Mouse (Mus musculus) liver, embryonic 16.5 days (tissue): Measurements from ENCODE around the gene Neurl3. TPM values are rescaled to one million over a fixed set of nuclear protein-coding genes. Genes with fewer than 3 reads are reported as not detected.

Source experiments
- ATAC-seq: fragments of 200-750 bp; cut with Nextera tagmentation; 2 replicates; pipeline ENCODE4 v1.8.0; 2017; ENCODE audit warnings: low read depth, mild to moderate bottlenecking, moderate number of reproducible peaks, moderate library complexity
- H3K27ac ChIP-seq: fragments of 300-500 bp; sonication (generic); 2 replicates; pipeline ENCODE4 v1.5.1; 2014; ENCODE audit warnings: mild to moderate bottlenecking, low read length
- H3K27me3 ChIP-seq: fragments of 300-500 bp; sonication (generic); 2 replicates; pipeline ENCODE4 v1.6.1; 2014; ENCODE audit warnings: low read depth, low read length, mixed read lengths; ENCODE audit not compliant: control insufficient read depth, insufficient read depth
- H3K36me3 ChIP-seq: fragments of 300-500 bp; sonication (generic); 2 replicates; pipeline ENCODE4 v1.6.1; 2014; ENCODE audit warnings: mild to moderate bottlenecking; ENCODE audit not compliant: control insufficient read depth, insufficient read depth
- H3K4me1 ChIP-seq: fragments of 300-500 bp; sonication (generic); 2 replicates; pipeline ENCODE4 v1.6.1; 2014; ENCODE audit warnings: low read depth, low read length, mixed read lengths; ENCODE audit not compliant: control insufficient read depth
- H3K4me2 ChIP-seq: fragments of 300-500 bp; sonication (generic); 2 replicates; pipeline ENCODE4 v1.6.1; 2014; ENCODE audit warnings: low read depth, low read length, mixed read lengths
- H3K4me3 ChIP-seq: fragments of 300-500 bp; sonication (generic); 2 replicates; pipeline ENCODE4 v1.5.1; 2014; ENCODE audit warnings: low read depth, mild to moderate bottlenecking, low read length
- H3K9ac ChIP-seq: fragments of 300-500 bp; sonication (generic); 2 replicates; pipeline ENCODE4 v1.6.1; 2014; ENCODE audit warnings: low read depth, low read length
- H3K9me3 ChIP-seq: fragments of 300-500 bp; sonication (generic); replicated peaks from 2 replicates; pipeline ENCODE4 v1.6.1; 2016; ENCODE audit warnings: low read length; ENCODE audit not compliant: control insufficient read depth
- WGBS: fragments of 180-500 bp; shearing (Covaris S2); extraction: QIAGEN DNeasy Blood & Tissue Kit; methylation state at CpG from one replicate; pipeline ENCODE4 v1.1.7; 2014; ENCODE audit not compliant: insufficient replicate concordance; 5-methylcytosine and 5-hydroxymethylcytosine counted together
- polyA plus RNA-seq: library from polyadenylated mRNA; unstranded; fragments of >200 nt; fragmentation: Nextera tagmentation; extraction: Ambion mirVana; gene quantifications from 2 replicates; pipeline ENCODE4 v1.2.1, GENCODE M21; 2015

Gene Neurl3
- polyA plus RNA-seq: 3.1 and 3.4 TPM in 2 replicates

DNA sequence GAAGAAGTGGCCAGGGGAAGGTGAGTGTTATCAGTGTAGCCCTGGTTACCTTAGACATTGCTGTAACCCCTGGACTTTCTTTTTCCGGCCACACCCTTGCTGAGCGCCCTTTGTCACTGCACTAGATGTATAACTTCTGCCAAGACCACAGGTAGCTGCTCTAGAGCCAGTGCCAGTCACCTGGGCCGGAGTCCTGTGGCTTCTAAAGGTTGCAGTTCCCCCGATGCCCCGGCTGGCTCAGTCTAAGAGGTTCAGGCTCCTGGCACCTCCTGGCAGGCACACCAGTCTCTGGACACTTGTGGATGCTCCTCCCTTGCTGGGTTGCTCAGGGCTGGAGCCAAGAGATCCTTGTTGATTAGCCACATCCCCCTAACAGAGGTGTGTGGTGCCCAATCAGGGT is at the start of gene Neurl3:
Gene Neurl3 (minus strand): TSS at position 225 of the 400 bp plus-strand sequence.
- Histone ChIP-seq H3K4me1 (peaks cover 16% of the 10 kb centered on the region), H3K4me3 (no peak within 1 kb of the TSS), H3K36me3 (no peaks in the 10 kb centered on the region), H3K9me3 (no peaks in the 10 kb centered on the region), H3K4me2 (0 out of 2 replicates have a peak within 1 kb of the TSS, but pooled peaks have one; percentile 10), H3K9ac (no peak within 1 kb of the TSS), H3K27ac (no peak within 1 kb of the TSS), H3K27me3 (no peaks in the 10 kb centered on the region)
- ATAC-seq: no peak
- WGBS: 53% methylated on average over 5 of the region's 5 CpGs

DNA sequence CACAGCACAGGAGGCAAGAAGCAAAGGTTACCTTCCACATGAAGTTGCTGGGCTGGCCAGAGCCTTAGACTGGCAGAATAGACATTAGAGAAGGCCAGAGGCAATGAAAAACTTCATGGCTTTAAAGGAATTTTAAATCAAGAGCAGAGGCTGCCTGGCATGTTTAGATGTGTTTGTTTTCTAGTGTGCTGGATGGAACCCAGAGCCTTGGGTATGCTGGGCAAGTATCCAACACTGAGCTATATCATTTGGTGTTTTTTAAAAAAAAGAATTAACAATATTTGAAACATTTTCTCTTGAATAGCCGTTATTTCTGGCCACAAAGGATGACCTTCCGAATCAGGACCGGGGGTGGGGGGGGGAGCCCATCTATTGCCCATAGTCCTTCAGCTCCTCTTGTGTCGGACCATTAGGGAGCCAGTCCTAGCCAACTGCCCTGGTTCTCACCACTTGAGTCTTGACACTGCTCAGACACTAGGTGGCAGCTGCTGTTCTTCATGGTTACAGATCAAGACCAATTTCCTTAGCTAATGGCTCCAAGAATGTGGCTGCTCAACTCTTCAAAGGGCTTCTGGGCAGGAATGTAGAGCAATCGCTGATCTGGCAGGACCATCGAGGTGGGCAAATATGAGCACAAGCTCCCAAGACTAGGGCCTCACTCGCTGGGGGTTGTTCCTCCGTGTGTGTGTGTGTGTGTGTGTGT is 49.4 kb upstream of the Neurl3 start:
- Histone ChIP-seq H3K27ac (no peak overlapping the region), H3K4me1 (no peaks in the 10 kb centered on the region), H3K9ac (no peak overlapping the region), H3K36me3 (no peaks in the 10 kb centered on the region), H3K4me2 (no peak overlapping the region), H3K9me3 (no peaks in the 10 kb centered on the region), H3K4me3 (no peak overlapping the region), H3K27me3 (no peaks in the 10 kb centered on the region)
- no peak for ATAC-seq
- 33% methylated on average over 8 of the region's 8 CpGs for WGBS

DNA sequence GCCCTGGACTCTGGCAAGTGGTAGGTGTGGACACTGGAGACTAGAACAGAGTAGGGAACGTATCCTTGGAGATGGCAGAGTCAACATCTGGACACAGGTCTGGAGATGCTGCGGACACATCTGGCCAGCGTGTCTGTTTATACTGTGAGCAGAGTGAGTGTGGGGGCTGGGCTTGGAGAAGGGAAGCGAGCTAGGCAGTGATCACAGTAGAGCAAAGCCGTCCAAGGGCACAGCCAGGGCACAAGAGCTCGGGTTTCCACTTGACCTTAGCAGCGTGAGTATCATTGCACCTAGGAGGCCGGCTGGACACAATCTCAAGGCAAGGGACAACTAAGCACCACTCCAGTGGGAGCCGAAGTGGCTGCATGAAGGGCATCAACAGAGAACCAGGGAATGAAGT is 48.6 kb upstream of the Neurl3 start:
- H3K9me3 ChIP-seq: no peaks in the 10 kb centered on the region
- no peak overlapping the region for H3K27ac ChIP-seq
- H3K9ac ChIP-seq: no peak overlapping the region
- 56% methylated on average over 9 of the region's 9 CpGs for WGBS
- no peak for ATAC-seq
- no peaks in the 10 kb centered on the region for H3K27me3 ChIP-seq
- no peaks in the 10 kb centered on the region for H3K4me1 ChIP-seq
- H3K36me3 ChIP-seq: no peaks in the 10 kb centered on the region
- H3K4me2 ChIP-seq: no peak overlapping the region
- H3K4me3 ChIP-seq: no peak overlapping the region

DNA sequence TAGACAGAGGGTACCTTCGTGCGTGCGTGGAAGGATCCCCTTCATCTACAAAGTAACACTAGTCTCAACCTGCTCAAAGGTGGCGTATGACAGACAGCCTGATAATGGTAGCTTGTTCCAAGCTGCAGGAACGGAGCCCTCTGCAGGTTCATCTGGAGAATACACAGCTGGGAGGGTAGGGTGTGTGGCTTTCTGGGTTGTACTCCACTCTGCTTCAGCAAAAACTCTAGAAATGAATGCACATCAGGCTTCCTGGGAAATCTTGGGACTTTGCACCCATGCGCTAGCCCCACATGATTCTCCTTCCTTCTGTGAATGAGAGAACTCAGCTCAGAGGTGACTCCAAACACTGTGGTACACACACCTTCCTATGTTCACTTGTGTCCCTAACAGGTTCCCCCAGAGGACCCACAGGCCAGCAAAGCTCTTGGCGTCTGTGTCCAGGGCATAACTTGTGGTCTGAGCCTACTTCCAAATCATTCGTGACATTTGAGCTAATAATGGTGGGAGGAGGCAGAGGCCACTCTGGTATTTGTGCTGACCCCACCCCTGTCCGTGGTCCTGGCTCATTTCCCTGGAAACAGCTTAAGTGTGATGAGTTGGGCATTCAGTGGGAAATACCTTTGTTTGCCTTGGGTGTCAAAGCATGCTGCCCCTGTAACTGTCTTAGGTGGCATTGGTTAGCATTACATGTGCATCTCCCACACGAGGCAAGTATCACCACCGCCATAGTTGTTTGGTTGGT is 47.5 kb upstream of the Neurl3 start:
- whole genome bisulfite sequencing: 58% methylated on average over 11 of the region's 11 CpGs
- H3K9ac ChIP-seq: no peak overlapping the region
- ATAC-seq: 0 out of 2 replicates have a peak, but pooled peaks have one; percentile 16

DNA sequence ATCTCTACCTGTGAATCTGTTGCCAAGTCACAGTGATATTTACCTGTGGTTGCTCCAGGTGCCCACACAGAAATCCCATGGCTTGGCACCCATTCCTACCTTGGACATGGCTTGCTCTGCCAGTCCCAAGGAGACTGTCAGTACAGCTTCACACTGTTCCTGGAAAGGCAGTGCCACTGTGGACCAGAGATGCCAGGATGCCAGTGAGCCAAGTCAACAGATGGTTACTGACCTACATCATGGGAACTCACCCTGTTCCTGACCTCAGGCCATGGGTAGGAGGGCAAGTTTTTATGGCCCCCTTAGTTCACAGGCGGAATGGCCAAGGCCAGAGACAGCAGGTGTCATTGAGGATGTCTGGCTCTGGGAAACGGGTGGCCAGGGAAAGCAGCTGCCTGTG is 46.7 kb upstream of the Neurl3 start:
- no peaks in the 10 kb centered on the region for H3K27me3 ChIP-seq
- no peak overlapping the region for H3K9ac ChIP-seq
- no peak overlapping the region for H3K4me3 ChIP-seq
- no peaks in the 10 kb centered on the region for H3K36me3 ChIP-seq
- no peak overlapping the region for H3K27ac ChIP-seq
- H3K4me1 ChIP-seq: no peaks in the 10 kb centered on the region
- H3K9me3 ChIP-seq: no peaks in the 10 kb centered on the region
- WGBS: 62% methylated on average over 2 of the region's 2 CpGs
- H3K4me2 ChIP-seq: no peak overlapping the region
- no peak for ATAC-seq

More for the DNA sequence above, 47.5 kb upstream of the Neurl3 start:
- Histone ChIP-seq H3K27ac (no peak overlapping the region), H3K9me3 (no peaks in the 10 kb centered on the region), H3K4me2 (no peak overlapping the region), H3K36me3 (no peaks in the 10 kb centered on the region), H3K4me3 (no peak overlapping the region), H3K4me1 (no peaks in the 10 kb centered on the region), H3K27me3 (no peaks in the 10 kb centered on the region)

DNA sequence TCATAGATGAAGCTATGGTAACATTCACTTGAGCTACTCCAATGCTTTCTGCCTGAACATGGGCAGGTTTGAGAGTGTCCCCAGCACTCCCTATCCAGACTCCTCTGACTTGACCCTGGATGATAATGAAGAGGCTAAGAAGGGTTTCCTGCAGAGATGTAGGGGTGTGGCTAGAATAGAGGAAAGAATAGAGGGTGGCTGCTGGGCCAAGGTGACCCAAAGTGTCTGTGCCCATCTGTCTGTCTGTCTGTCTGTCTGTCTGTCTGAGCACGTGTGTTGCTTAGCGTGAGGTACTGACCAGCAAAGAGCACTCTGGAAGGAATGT is 41.3 kb upstream of the Neurl3 start:
- H3K27me3 ChIP-seq: no peaks in the 10 kb centered on the region
- H3K36me3 ChIP-seq: no peaks in the 10 kb centered on the region
- 75% methylated on average over 2 of the region's 2 CpGs for WGBS
- H3K9ac ChIP-seq: no peak overlapping the region
- no peaks in the 10 kb centered on the region for H3K9me3 ChIP-seq
- H3K4me1 ChIP-seq: no peaks in the 10 kb centered on the region
- ATAC-seq: no peak
- H3K27ac ChIP-seq: no peak overlapping the region
- no peak overlapping the region for H3K4me2 ChIP-seq
- H3K4me3 ChIP-seq: no peak overlapping the region

DNA sequence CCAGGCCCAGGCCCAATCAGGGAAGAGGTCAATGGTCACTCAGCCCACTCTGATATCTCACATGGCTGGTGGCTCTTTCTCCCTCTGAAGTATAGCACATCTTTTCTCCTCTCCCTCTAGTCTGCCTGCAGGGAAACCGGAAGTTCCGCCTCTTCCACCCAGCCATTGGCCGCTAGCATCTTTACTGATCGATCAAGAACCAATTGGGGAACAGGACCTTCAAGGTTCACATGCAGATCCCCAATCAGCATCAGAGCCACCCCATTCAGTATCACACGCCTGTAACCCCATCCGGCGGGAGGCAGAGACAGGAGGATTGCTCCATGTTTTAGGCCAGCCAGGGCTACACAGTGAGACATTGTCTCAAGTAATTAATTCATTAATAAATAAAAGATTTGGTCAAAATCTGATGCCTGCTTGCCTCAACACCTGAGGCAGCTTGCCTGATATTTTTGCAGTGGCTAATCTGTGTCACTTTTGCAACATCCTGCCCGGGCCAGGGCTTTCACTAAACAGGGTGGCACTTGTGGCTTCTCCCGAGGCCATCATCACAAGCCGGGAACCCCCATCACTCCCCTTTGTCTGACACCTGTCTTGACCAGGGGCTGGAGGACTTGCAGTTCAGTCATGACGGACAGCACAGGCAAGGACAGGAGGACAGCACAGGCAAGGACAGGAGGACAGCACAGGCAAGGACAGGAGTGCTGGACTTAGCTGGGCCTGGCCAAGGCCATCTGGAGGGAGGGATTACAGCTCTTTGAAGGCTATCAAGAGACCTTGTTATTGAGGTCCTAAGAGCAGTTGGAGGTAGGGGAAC is 40.7 kb upstream of the Neurl3 start:
- no peak for ATAC-seq
- Histone ChIP-seq H3K4me1 (no peaks in the 10 kb centered on the region), H3K27me3 (no peaks in the 10 kb centered on the region), H3K36me3 (no peaks in the 10 kb centered on the region), H3K4me2 (no peak overlapping the region), H3K27ac (no peak overlapping the region), H3K9ac (no peak overlapping the region), H3K9me3 (no peaks in the 10 kb centered on the region), H3K4me3 (no peak overlapping the region)
- WGBS: 66% methylated on average over 11 of the region's 11 CpGs

DNA sequence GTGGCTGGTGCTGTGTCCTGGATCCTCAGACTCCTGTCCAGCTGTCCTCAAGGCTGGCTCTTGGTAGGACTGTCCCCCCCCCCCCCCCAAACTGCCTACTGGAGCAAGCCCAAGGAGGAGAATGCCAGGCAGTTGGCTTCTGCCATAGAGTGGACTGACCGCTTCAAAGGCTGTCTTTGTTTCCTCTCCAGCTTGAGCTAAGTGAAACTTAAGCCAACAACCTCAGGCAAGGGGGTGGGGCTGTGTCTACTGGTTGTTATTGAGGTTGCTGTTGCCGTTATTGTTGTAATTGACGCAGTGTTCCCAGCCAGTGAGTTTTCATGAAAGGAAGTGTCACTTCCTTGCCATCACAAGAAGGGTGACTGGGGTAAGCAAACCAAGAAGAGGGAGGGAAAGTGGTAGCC is 35.0 kb upstream of the Neurl3 start:
- Histone ChIP-seq H3K4me3 (peak overlapping the region; percentile 76), H3K9me3 (no peaks in the 10 kb centered on the region), H3K36me3 (no peaks in the 10 kb centered on the region), H3K9ac (no peak overlapping the region), H3K27ac (no peak overlapping the region), H3K27me3 (peaks cover 10% of the 10 kb centered on the region), H3K4me1 (peaks cover 8% of the 10 kb centered on the region), H3K4me2 (peak overlapping the region; percentile 96)
- WGBS: 20% methylated on average over 3 of the region's 3 CpGs
- ATAC-seq: no peak
